Mouse (Mus musculus) G1E-ER4 (cell line): Measurements from ENCODE around the gene Fbxw27. TPM values are rescaled to one million over a fixed set of nuclear protein-coding genes. Genes with fewer than 3 reads are reported as not detected.
A peak's percentile ranks its signal among the peaks of the same experiment; 100 is the strongest.
"Not testable (repeated sequence)": the region's sequence is repeated elsewhere in the genome, so short reads cannot be mapped to it uniquely, and the experiment has no call there.

Experiments used
- GATA1 ChIP-seq: IDR thresholded peaks from one replicate; pipeline ENCODE4 v1.8.0; 2012; ENCODE audit warnings: low read length, inconsistent platforms
- polyA plus RNA-seq: library from polyadenylated mRNA; stranded (reverse); fragments of >175 nt; gene quantifications from 2 replicates; pipeline ENCODE4 v1.2.3, GENCODE M21; 2012

Fbxw27 gene
- polyA plus RNA-seq = not detected in 2 replicates

- not testable (repeated sequence) for TF ChIP-seq GATA1
These were observed at the start of gene Fbxw27 for GRCm38 (mm10) chr9:109790570-109790969. Fbxw27 (minus strand) TSS chr9:109790670.

- no peak for TF ChIP-seq GATA1
These were observed 42.6 kb upstream of the Fbxw27 start for GRCm38 (mm10) chr9:109833088-109833412.

- no peak for TF ChIP-seq GATA1
These were observed 42.1 kb upstream of the Fbxw27 start, which contains the start of gene Nme6 for GRCm38 (mm10) chr9:109832391-109833087. Nme6 (plus strand) TSS chr9:109832749.

DNA sequence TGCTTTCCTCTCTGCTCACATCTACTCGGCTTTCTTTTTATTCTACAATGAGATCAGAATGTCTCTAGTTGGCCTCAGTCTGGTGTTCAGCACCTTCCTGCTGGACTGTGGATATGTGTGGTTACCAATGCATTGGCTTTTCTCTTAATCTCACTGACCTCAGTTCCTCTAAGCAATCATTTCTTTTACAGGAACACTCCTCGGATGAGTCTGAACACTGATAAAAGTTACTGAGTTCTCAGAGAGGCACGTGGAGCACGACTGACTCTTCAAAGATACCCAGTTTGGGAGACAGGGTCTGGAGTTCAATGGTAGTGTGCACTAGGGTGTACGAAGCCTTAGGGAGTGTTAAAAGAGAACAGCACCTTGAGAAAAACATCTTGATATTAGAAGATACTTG is 35.7 kb upstream of the Fbxw27 start:
- TF ChIP-seq GATA1 = no peak

DNA sequence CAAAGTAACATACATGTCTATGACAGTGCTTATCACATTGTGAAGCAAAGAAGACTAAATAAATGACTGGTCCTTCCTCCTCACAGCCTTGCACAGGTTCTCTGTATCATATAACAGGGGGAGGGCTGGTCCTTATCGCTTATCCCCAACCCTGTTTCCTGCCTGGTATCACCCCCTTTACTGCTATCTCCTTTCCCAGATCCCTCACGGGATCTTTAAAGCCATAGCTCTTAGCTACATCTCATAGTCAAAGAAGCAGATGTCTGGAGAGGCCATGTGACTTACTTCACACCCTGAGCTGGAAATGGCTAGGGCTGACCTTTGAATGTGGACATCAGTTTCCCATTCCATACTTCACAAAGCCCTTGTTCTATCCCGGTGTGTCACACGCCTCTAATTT is 35.3 kb upstream of the Fbxw27 start:
- TF ChIP-seq GATA1 = peak; percentile 96

- TF ChIP-seq GATA1 = no peak
These were observed 25.9 kb upstream of the Fbxw27 start for GRCm38 (mm10) chr9:109816341-109816740.

DNA sequence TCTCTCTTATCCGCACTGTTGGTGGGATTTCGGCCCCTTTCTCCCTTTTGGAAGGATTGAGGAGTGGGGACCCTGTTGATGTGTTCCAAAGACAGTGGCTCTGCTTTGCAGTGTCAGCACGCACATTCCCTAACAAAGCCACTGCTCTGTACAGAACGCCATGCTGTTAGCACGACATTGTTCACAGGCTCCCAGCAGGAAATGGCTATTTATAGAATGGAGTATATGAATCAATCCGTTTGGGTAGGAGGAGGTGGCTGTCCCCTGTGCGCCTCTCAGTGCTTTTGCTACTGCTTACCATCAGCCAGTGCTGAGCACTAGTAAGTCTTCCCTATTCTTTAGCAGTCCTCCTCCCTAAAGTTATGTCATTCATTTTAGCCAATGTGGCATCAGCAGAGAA is 23.0 kb upstream of the Fbxw27 start:
- no peak for TF ChIP-seq GATA1

DNA sequence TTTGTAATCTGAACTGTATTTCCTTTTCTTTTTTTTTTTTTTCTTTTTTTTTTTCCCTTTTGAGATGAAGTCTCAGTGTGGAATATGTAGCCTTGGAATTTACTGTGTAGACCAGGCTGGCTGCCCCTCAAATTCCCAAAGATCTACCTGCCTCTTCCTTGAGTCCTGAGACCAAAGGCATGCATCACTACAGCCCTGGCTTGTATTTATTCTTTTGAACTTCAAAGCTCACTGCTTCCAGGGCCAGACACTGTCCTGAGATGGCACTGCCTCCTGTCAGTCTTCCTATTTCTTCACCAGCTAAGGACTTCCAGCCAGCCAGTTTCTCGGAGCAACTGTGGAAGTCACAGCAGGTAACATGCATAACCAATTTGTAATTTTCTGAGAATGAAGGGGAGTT is 21.5 kb upstream of the Fbxw27 start, which contains the start of gene Spink8:
TSS of gene Spink8 (plus strand) at position 301 of the 400 bp plus-strand sequence.
- TF ChIP-seq GATA1 = no peak

DNA sequence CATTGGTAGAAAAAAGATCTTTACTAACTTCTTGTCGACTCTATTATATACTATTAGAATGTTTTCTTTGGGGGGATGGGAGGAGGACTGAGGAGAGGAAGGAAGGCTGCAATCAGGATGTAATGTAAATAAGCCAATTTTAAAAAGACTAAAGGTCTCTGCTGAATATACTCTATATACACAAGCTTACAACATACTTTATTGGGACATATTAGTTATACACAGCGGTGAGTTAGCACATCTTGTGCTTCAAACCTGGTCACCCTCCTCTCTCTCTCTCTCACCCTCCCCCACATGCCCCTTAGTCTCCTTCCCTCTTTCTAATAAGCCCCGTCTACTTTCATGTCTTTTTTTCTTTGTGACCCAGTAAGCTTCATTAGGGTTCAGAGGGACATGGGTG is 17.4 kb upstream of the Fbxw27 start:
- no peak for TF ChIP-seq GATA1

- no peak for TF ChIP-seq GATA1
These were observed 16.3 kb upstream of the Fbxw27 start for GRCm38 (mm10) chr9:109806695-109807293.

DNA sequence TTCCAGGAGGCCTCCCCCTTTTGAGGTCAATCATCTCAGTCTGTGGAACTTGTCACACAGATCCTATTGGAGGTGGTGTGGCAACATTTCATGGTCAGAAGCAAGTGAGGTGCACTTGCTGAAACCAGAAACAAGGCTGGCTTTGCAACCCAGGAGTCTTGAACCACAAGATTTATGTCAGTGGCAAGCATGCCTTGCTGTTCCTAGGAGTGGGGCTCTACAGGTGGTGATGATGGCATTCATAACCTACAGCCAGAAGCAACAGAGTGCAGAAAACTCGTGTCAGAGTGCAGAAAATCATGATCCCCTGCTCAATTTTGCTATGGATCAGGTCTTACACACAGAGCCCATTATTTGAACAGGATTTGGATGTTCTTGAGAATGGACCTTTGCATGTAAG is 15.8 kb upstream of the Fbxw27 start:
- TF ChIP-seq GATA1 = no peak

- TF ChIP-seq GATA1 = no peak
These were observed 7.6 kb upstream of the Fbxw27 start for GRCm38 (mm10) chr9:109798051-109798450.

DNA sequence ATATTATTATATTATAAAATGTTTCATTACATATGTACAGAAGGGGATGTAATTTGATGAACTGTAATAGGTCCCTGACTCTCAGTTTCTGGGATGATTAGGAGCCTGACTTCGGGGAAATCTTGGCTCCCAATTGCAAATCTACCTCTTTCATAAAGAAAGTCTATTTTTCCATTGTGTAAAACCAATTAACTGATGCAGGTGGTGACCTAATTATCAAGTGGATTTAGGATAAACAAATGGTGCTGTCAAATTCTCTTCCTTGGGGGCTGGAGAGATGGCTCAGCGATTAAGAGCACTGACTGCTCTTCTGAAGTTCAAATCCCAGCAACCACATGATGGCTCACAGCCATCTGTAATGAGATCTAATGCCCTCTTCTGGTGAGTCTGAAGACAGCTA is 5.3 kb upstream of the Fbxw27 start:
- TF ChIP-seq GATA1 = no peak

GRCm38 (mm10) chr9:109795221-109795620 is 4.8 kb upstream of the Fbxw27 start:
- no peak for TF ChIP-seq GATA1

- not testable (repeated sequence) for TF ChIP-seq GATA1
These were observed 44.5 kb downstream of the Fbxw27 start, which contains the start of gene Fbxw26 for GRCm38 (mm10) chr9:109745989-109746388. Fbxw26 (minus strand) TSS chr9:109746089.

Other genes starting within 250 kb of the Fbxw27 start
- gene Fbxw15, start 222.4 kb downstream of the Fbxw27 start, polyA plus RNA-seq = not detected in 2 replicates
- gene Fbxw24, start 164.6 kb downstream of the Fbxw27 start, polyA plus RNA-seq = not detected in 2 replicates
- not detected in 2 replicates for gene Fbxw25, start 126.0 kb downstream of the Fbxw27 start, polyA plus RNA-seq
- gene Fbxw18, start 88.0 kb downstream of the Fbxw27 start, polyA plus RNA-seq = not detected in 2 replicates
- not detected in 2 replicates for gene Fbxw26, start 44.6 kb downstream of the Fbxw27 start, polyA plus RNA-seq
- gene Spink8, start 21.6 kb upstream of the Fbxw27 start, polyA plus RNA-seq = not detected in 2 replicates
- 5.8 and 23.3 TPM in 2 replicates for gene Nme6, start 42.1 kb upstream of the Fbxw27 start, polyA plus RNA-seq
- gene Camp, start 58.9 kb upstream of the Fbxw27 start, polyA plus RNA-seq = not detected in 2 replicates
- 108 and 165 TPM in 2 replicates for gene Cdc25a, start 84.9 kb upstream of the Fbxw27 start, polyA plus RNA-seq
- 73.3 and 80.1 TPM in 2 replicates for gene Map4, start 140.8 kb upstream of the Fbxw27 start, polyA plus RNA-seq